Mouse (Mus musculus): ENCODE data around the gene Ncoa5.
A peak's percentile ranks its signal among the peaks of the same experiment; 100 is the strongest.

The Ncoa5 gene

GRCm38 (mm10) chr2:164991808-164992207 is 42.9 kb downstream of the Ncoa5 start:
- DNase-seq = peak; percentile 24

GRCm38 (mm10) chr2:164991111-164991510 is 43.6 kb downstream of the Ncoa5 start:
- DNase-seq = peak; percentile 20

GRCm38 (mm10) chr2:164988777-164989176 is 45.9 kb downstream of the Ncoa5 start:
- DNase-seq = peak; percentile 26

GRCm38 (mm10) chr2:164986371-164987027 is 48.2 kb downstream of the Ncoa5 start:
- DNase-seq = peak; percentile 84

GRCm38 (mm10) chr2:164985962-164986361 is 48.7 kb downstream of the Ncoa5 start:
- peak; percentile 57 for DNase-seq

- no peak for DNase-seq
Measured at GRCm38 (mm10) chr2:164979749-164980148, 54.9 kb downstream of the Ncoa5 start.

DNA sequence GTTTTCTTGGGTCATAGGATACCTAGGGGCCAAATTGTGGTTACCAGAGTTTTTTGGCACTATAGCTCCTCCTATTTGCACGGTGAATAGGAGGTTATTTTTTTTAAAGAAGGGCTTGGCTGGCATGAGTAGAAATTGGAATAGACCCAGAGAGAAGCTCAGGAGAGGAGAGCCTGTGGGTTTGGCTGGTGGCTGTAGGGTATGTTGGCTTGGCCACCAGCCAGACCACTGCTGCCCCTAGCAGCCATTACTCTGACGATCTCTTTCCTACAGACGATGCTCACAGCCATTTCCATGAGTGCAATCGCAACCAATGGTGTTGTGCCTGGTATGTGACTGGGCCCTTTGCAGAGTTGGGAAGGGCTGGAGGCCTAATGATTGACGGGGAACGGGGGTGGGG is 59.1 kb downstream of the Ncoa5 start:
- no peak for DNase-seq

GRCm38 (mm10) chr2:164972646-164973045 is 62.0 kb downstream of the Ncoa5 start:
- peak; percentile 64 for DNase-seq

- DNase-seq = peak; percentile 90
Measured at GRCm38 (mm10) chr2:164970631-164971196, 64.0 kb downstream of the Ncoa5 start.

DNA sequence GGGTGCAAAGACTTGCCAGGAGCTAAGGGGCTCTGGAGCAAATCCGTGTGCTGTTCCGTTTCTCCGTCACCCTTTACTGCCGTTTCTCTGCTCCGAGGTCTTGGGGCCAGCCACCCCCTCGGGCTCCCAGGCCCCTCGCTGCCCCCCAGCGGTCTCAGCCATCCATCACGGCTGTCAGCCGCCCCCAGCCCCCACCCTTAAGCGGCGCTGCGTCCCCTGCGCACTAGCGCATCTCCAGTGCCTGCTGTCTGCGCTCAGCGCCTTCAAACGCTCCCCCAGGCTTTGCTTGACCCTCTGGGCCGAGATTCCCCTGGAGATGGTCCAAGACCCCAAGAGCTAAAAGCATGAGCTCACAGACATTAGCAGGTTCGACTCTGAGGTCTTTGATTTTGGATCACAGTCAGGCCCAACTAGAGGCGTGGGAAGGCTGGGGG is 65.3 kb downstream of the Ncoa5 start:
- DNase-seq = peak; percentile 75

GRCm38 (mm10) chr2:164968451-164968851 is 66.2 kb downstream of the Ncoa5 start:
- no peak for DNase-seq

DNA sequence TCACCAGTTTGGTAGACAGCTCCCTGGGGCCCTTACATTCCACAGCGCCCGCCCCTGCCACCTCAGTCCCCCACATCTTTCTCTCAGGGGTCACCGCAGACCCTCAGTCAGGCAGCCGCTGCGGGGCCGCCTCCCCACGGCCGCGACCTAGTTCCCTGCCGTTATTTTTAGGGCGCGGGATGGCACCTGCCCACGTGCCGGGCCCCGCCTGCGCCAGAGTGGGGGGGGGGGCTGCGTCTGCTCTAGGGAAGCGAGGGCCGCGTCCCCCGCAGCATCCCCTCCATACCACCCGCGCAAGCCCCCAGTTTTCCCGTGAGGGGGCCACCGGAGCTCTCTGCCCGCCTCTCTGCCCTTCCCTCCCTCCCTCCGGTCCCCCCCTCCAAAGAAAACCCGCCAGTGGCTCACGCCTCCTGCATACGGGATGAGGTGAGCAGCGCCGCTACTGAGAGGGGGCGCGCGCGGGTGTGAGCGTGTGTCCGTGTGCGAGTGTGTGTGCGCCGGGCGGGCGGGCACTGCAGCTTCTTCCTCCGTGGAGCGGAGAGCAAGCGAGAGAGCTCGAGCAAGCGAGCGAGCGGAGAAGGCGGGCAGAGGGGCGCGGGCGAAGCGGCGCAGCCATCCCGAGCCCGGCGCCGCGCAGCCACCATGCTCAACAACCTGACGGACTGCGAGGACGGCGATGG is 66.8 kb downstream of the Ncoa5 start:
- peak; percentile 89 for DNase-seq

DNA sequence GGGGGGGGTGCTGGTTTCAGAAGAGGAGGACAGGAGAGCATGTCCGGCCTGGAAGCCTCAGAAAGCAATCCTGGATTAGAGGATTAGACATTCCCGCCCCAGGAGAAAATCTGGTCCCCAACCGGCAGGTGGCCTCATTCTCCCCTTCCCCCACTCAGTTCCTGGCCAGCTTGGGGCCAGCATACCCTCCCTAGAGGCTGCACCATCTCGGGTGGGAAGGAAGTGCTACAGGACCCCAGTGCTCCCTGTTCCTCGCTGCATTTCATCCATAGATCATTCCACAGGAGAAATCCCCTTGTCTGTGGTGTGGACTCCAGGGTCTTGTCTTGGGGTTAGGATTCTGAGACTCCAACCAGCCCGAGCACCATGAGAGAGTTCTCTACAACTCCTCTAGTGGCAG is 67.5 kb downstream of the Ncoa5 start:
- peak; percentile 70 for DNase-seq

GRCm38 (mm10) chr2:164966381-164966780 is 68.3 kb downstream of the Ncoa5 start:
- DNase-seq = no peak

DNA sequence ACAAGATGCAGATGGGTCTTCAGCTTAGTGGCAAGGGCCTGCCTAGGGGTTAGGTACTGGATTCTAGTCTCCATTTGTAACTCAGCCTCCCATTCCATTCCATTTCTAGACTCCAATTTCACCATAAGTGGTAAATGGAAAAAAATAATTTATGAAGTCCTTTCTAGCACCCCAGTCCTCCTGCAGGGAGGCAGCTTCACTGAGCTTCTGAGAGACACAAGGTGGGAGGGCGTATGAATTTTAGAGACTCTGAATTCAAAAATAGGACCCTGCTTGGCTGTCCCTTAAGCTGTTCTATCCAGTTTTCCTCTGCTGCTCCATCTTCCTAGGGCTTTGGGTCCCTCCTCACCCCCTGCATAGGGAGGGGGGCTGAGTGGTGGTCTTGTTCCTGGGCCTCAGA is 69.7 kb downstream of the Ncoa5 start:
- DNase-seq = no peak

- DNase-seq = no peak
Measured at GRCm38 (mm10) chr2:164964242-164964894, 70.3 kb downstream of the Ncoa5 start.

GRCm38 (mm10) chr2:164962183-164962580 is 72.5 kb downstream of the Ncoa5 start:
- no peak for DNase-seq

DNA sequence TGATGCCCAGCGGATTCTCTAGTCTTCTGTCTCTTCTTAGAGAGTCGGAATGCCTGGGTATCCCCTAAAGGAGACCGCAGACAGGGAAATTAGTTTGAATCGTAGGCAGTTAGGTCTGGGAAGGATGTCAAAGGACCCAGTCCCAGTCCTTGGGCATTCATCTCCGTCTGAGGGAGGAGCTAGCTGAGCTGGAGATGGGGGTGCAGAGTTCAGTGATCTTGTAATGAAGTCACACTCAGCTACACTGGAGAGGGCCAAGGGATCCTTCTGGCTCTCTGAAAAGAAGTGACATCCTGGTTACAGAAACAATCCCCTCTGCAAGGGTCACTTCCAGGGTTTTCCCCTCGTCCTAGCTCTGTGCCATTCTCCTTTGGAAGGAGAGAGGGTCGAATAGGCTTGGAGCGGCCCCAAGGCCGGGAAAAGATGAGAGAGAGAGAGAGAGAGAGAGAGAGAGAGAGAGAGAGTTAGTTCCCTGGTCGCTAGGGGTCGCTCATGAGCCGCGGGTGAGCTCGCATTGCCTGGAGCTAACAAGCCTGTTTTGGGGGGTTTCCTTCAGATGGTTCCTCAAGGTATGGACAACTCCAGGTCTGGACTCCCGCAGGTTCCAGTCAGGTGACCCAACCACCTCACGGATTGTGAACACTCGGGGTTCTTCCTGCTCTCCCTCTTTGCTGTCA is 73.0 kb downstream of the Ncoa5 start:
- DNase-seq = peak; percentile 78

- DNase-seq = peak; percentile 81
Measured at GRCm38 (mm10) chr2:164960716-164961441, 73.8 kb downstream of the Ncoa5 start, which contains the start of gene Slc12a5. Gene Slc12a5 (plus strand): TSS chr2:164960802.

- no peak for DNase-seq
Measured at GRCm38 (mm10) chr2:164957548-164958315, 76.9 kb downstream of the Ncoa5 start.

DNA sequence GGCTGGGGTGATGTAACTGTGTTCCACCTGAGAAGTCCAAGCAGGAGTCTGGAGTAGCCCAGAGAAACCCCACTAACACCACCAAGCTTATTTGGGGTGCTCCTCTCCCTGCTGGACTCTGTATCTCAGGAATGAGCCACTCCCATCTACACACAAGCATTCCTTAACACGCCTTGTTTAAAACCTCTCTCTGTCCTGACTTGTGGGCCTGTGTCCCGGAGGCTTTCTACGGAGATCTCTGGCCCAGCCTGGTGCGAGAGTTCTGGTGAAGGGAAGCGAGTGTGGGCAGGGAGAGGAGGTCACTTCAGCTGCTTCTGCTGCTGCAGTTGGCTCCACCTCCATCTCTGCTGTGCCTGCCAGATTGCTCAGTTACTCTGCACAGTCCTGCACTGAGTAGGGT is 78.5 kb downstream of the Ncoa5 start:
- no peak for DNase-seq

Measured in cerebellum, adult 11-12 months (tissue).